Mouse (Mus musculus) embryonic facial prominence, embryonic 14.5 days (tissue): ENCODE measurements at regions not wholly inside any gene's neighbourhood (a gene's known extent, or its start where the extent isn't known, plus 50 kb on each side); places are given as distances from the start of the nearest gene placed in this dataset.

Source experiments
- ATAC-seq: fragments of 200-750 bp; cut with Nextera tagmentation; 2 replicates; pipeline ENCODE4 v1.8.0; 2017; ENCODE audit warnings: low read depth, moderate number of reproducible peaks, moderate TSS enrichment
- DNase-seq: peaks from one replicate; pipeline ENCODE4 v3.0.0-alpha.2; 2015; ENCODE audit warnings: low spot score
- H3K27ac ChIP-seq: fragments of 300-500 bp; sonication (generic); replicated peaks from 2 replicates; pipeline ENCODE4 v1.5.1; 2014; ENCODE audit warnings: low read depth, mild to moderate bottlenecking, low read length, moderate library complexity
- H3K27me3 ChIP-seq: fragments of 300-500 bp; sonication (generic); replicated peaks from 2 replicates; pipeline ENCODE4 v1.6.1; 2014; ENCODE audit warnings: low read length; ENCODE audit not compliant: control insufficient read depth, insufficient read depth
- H3K36me3 ChIP-seq: fragments of 300-500 bp; sonication (generic); 2 replicates; pipeline ENCODE4 v1.6.1; 2014; ENCODE audit warnings: low read length, mixed read lengths; ENCODE audit not compliant: control insufficient read depth, insufficient read depth
- H3K4me1 ChIP-seq: fragments of 300-500 bp; sonication (generic); 2 replicates; pipeline ENCODE4 v1.6.1; 2014; ENCODE audit warnings: antibody characterized with exemption, low read length; ENCODE audit not compliant: control insufficient read depth, insufficient read depth
- H3K4me2 ChIP-seq: fragments of 300-500 bp; sonication (generic); 2 replicates; pipeline ENCODE4 v1.6.1; 2014; ENCODE audit warnings: low read depth, mild to moderate bottlenecking, low read length, moderate library complexity, mixed read lengths
- H3K4me3 ChIP-seq: fragments of 300-500 bp; sonication (generic); 2 replicates; pipeline ENCODE4 v1.5.1; 2014; ENCODE audit warnings: low read depth, mild to moderate bottlenecking, low read length
- H3K9ac ChIP-seq: fragments of 300-500 bp; sonication (generic); 2 replicates; pipeline ENCODE4 v1.6.1; 2014; ENCODE audit warnings: low read depth, mild to moderate bottlenecking, low read length, moderate library complexity, mixed read lengths
- H3K9me3 ChIP-seq: fragments of 300-500 bp; sonication (generic); 2 replicates; pipeline ENCODE4 v1.6.1; 2016; ENCODE audit warnings: low read length; ENCODE audit not compliant: control insufficient read depth
- WGBS: fragments of 180-500 bp; shearing (Covaris S2); extraction: QIAGEN DNeasy Blood & Tissue Kit; methylation state at CpG from one replicate; pipeline ENCODE4 v1.1.7; 2014; 5-methylcytosine and 5-hydroxymethylcytosine counted together

- H3K9ac ChIP-seq: no peak overlapping the region
- no peak overlapping the region for H3K27ac ChIP-seq
- DNase-seq: no peak
- H3K4me3 ChIP-seq: no peak overlapping the region
- no peak for ATAC-seq
- no peaks in the 10 kb centered on the region for H3K36me3 ChIP-seq
- H3K4me2 ChIP-seq: no peak overlapping the region
- WGBS: 82% methylated on average over 2 of the region's 2 CpGs
- H3K4me1 ChIP-seq: no peaks in the 10 kb centered on the region
- H3K27me3 ChIP-seq: no peaks in the 10 kb centered on the region
- no peaks in the 10 kb centered on the region for H3K9me3 ChIP-seq
Measured at GRCm38 (mm10) chr6:148647423-148648390, 183.6 kb downstream of the Ipo8 start.

GRCm38 (mm10) chr6:148640595-148640994, 190.7 kb downstream of the Ipo8 start:
- ATAC-seq (no peak), DNase-seq (no peak)
- WGBS: 100% methylated on average over 1 of the region's 1 CpGs

GRCm38 (mm10) chr6:148634148-148634547, 190.0 kb upstream of the Tmtc1 start:
- ATAC-seq (no peak), DNase-seq (peak; percentile 43)
- no peaks in the 10 kb centered on the region for H3K4me1 ChIP-seq
- H3K36me3 ChIP-seq: no peaks in the 10 kb centered on the region
- H3K27me3 ChIP-seq: no peaks in the 10 kb centered on the region
- WGBS: 69% methylated on average over 2 of the region's 2 CpGs
- no peak overlapping the region for H3K27ac ChIP-seq
- no peak overlapping the region for H3K9ac ChIP-seq
- no peak overlapping the region for H3K4me3 ChIP-seq
- no peak overlapping the region for H3K4me2 ChIP-seq
- H3K9me3 ChIP-seq: no peaks in the 10 kb centered on the region

More at GRCm38 (mm10) chr6:148640595-148640994, 190.7 kb downstream of the Ipo8 start:
- Histone ChIP-seq H3K9ac (no peak overlapping the region), H3K4me1 (no peaks in the 10 kb centered on the region), H3K4me3 (no peak overlapping the region), H3K27me3 (no peaks in the 10 kb centered on the region), H3K9me3 (no peaks in the 10 kb centered on the region), H3K36me3 (no peaks in the 10 kb centered on the region), H3K4me2 (no peak overlapping the region), H3K27ac (no peak overlapping the region)

- WGBS: 89% methylated on average over 1 of the region's 1 CpGs
- H3K27ac ChIP-seq: no peak overlapping the region
Measured at GRCm38 (mm10) chr6:148627090-148627605, 183.0 kb upstream of the Tmtc1 start.

GRCm38 (mm10) chr6:148623119-148623770, 179.1 kb upstream of the Tmtc1 start:
- no peak overlapping the region for H3K4me2 ChIP-seq
- H3K4me1 ChIP-seq: 0 out of 2 replicates have a peak, but pooled peaks cover 3% of the 10 kb centered on the region
- no peak overlapping the region for H3K27ac ChIP-seq
- H3K27me3 ChIP-seq: no peaks in the 10 kb centered on the region
- H3K4me3 ChIP-seq: no peak overlapping the region
- WGBS: 83% methylated on average over 2 of the region's 2 CpGs
- H3K36me3 ChIP-seq: no peaks in the 10 kb centered on the region
- no peak overlapping the region for H3K9ac ChIP-seq
- ATAC-seq (no peak), DNase-seq (no peak)
- H3K9me3 ChIP-seq: no peaks in the 10 kb centered on the region

More at GRCm38 (mm10) chr6:148627090-148627605, 183.0 kb upstream of the Tmtc1 start:
- ATAC-seq (no peak), DNase-seq (no peak)
- H3K4me1 ChIP-seq: 0 out of 2 replicates have a peak, but pooled peaks cover 3% of the 10 kb centered on the region
- no peaks in the 10 kb centered on the region for H3K36me3 ChIP-seq
- no peak overlapping the region for H3K9ac ChIP-seq
- H3K4me2 ChIP-seq: no peak overlapping the region
- H3K9me3 ChIP-seq: no peaks in the 10 kb centered on the region
- H3K4me3 ChIP-seq: no peak overlapping the region
- H3K27me3 ChIP-seq: no peaks in the 10 kb centered on the region

- H3K27me3 ChIP-seq: no peaks in the 10 kb centered on the region
- no peak overlapping the region for H3K4me2 ChIP-seq
- H3K4me3 ChIP-seq: no peak overlapping the region
- no peaks in the 10 kb centered on the region for H3K9me3 ChIP-seq
- no peak overlapping the region for H3K27ac ChIP-seq
- no peak for ATAC-seq
- H3K9ac ChIP-seq: no peak overlapping the region
- DNase-seq: no peak
- H3K4me1 ChIP-seq: no peaks in the 10 kb centered on the region
- no peaks in the 10 kb centered on the region for H3K36me3 ChIP-seq
- WGBS: 53% methylated on average over 1 of the region's 1 CpGs
Measured at GRCm38 (mm10) chr6:148620034-148620433, 175.8 kb upstream of the Tmtc1 start.

- Histone ChIP-seq H3K36me3 (no peaks in the 10 kb centered on the region), H3K4me3 (no peak overlapping the region), H3K4me1 (no peaks in the 10 kb centered on the region), H3K27ac (no peak overlapping the region), H3K4me2 (0 out of 2 replicates have a peak overlapping the region, but pooled peaks have one; percentile 7), H3K27me3 (no peaks in the 10 kb centered on the region), H3K9ac (no peak overlapping the region), H3K9me3 (no peaks in the 10 kb centered on the region)
- peak; percentile 39 for DNase-seq
- peak; percentile 15; the same call in 1 of the 2 replicates for ATAC-seq
- 36% methylated on average over 4 of the region's 4 CpGs for WGBS
Measured at GRCm38 (mm10) chr6:148615931-148616330, 171.7 kb upstream of the Tmtc1 start.

GRCm38 (mm10) chr6:148615442-148615841, 171.3 kb upstream of the Tmtc1 start:
- 0 out of 2 replicates have a peak overlapping the region, but pooled peaks have one; percentile 7 for H3K4me2 ChIP-seq
- no peak for ATAC-seq
- no peak overlapping the region for H3K27ac ChIP-seq
- H3K9me3 ChIP-seq: no peaks in the 10 kb centered on the region
- H3K36me3 ChIP-seq: no peaks in the 10 kb centered on the region
- no peaks in the 10 kb centered on the region for H3K4me1 ChIP-seq
- WGBS: 31% methylated on average over 3 of the region's 3 CpGs
- H3K4me3 ChIP-seq: no peak overlapping the region
- H3K27me3 ChIP-seq: no peaks in the 10 kb centered on the region
- H3K9ac ChIP-seq: no peak overlapping the region
- DNase-seq: no peak
